12 mouse cellular contexts compared by ENCODE assay signal in genomic region chr13:49212711-49213500, GRCm38 (mm10). TPM values are rescaled to one million over a fixed set of nuclear protein-coding genes. Genes with fewer than 3 reads are reported as not detected.
A peak's percentile ranks its signal among the peaks of the same experiment; 100 is the strongest.
DNase-seq lines count a peak whose midpoint lies in the region; ATAC-seq and TF ChIP-seq lines count a peak whose summit lies in the region.
"Had no signal": no experiment of that assay in that cellular context is flagged by ENCODE, and none has a peak within 500 bp of the region (broad histone marks: within the 10 kb centered on the region; RNA-seq: fewer than 3 reads in every experiment).

No protein-coding gene starts in this region.

- H3K36me3 ChIP-seq in heart, embryonic 10.5 days = peaks cover 1% of the 10 kb centered on the region; the same call in 1 of the 2 replicates
- peaks cover 3% of the 10 kb centered on the region for H3K36me3 ChIP-seq in macrophage (ENCODE audit: inconsistent target)
- no peaks in the 10 kb centered on the region for H3K36me3 ChIP-seq in intestine, embryonic 16.5 days (ENCODE audit: control insufficient read depth, insufficient read depth, low read length)

- no peaks in the 10 kb centered on the region for H3K9me3 ChIP-seq in heart, embryonic 10.5 days
- no peaks in the 10 kb centered on the region for H3K9me3 ChIP-seq in intestine, embryonic 16.5 days (ENCODE audit: control insufficient read depth, low read length)

- no peak overlapping the region for H3K9ac ChIP-seq in intestine, embryonic 16.5 days (ENCODE audit: low read depth, low read length)

- H3K4me3 ChIP-seq in heart, embryonic 10.5 days = no peak overlapping the region
- H3K4me3 ChIP-seq in layer of hippocampus, adult 2 months = no peak overlapping the region; the same call in 1 of the 2 replicates
- H3K4me3 ChIP-seq in macrophage (ENCODE audit: inconsistent target) = peak overlapping the region; percentile 85
- H3K4me3 ChIP-seq in intestine, embryonic 16.5 days (ENCODE audit: low read length) = no peak overlapping the region

- intact Hi-C loops in heart, postnatal 14 days (cut with DNase I) = loop anchor here (10.0 kb wide), 2 partner anchors 162 to 442 kb away; partner anchors contain the start of genes Cenpp and Nol8

- H3K27me3 ChIP-seq in heart, embryonic 10.5 days (ENCODE audit: insufficient read depth, poor library complexity, severe bottlenecking) = peaks cover 16% of the 10 kb centered on the region; the same call in 1 of the 2 replicates
- no peaks in the 10 kb centered on the region for H3K27me3 ChIP-seq in intestine, embryonic 16.5 days (replicated peaks; ENCODE audit: control insufficient read depth, insufficient read depth, low read length)

- 72% methylated on average over 4 of the region's 4 CpGs for WGBS in heart, embryonic 10.5 days
- WGBS in macrophage (ENCODE audit: missing documents) = 85% methylated on average over 4 of the region's 4 CpGs
- WGBS in intestine, embryonic 16.5 days = 90% methylated on average over 4 of the region's 4 CpGs

- H3K4me1 ChIP-seq in heart, embryonic 10.5 days = peaks cover 61% of the 10 kb centered on the region
- peaks cover 28% of the 10 kb centered on the region for H3K4me1 ChIP-seq in intestine, embryonic 16.5 days (ENCODE audit: control insufficient read depth, insufficient read depth, low read length)

- H3K4me2 ChIP-seq in intestine, embryonic 16.5 days (ENCODE audit: low read depth, low read length) = no peak overlapping the region

- no peak for TF ChIP-seq CTCF in layer of hippocampus, adult 2 months (conservative IDR thresholded peaks at IDR 0.05)

- 0 out of 2 replicates have a peak overlapping the region, but pooled peaks have one; percentile 19 for H3K27ac ChIP-seq in heart, embryonic 10.5 days
- H3K27ac ChIP-seq in layer of hippocampus, adult 2 months = peak overlapping the region; percentile 69; the same call in 1 of the 2 replicates
- H3K27ac ChIP-seq in macrophage = peak overlapping the region; percentile 98
- no peak overlapping the region for H3K27ac ChIP-seq in intestine, embryonic 16.5 days (ENCODE audit: low read length)

- ATAC-seq in cerebellum, adult (ENCODE audit: insufficient number of reproducible peaks, low FRiP score, low TSS enrichment) = no peak
- ATAC-seq in intestine, embryonic 16.5 days = no peak

- DNase-seq in cerebellum, adult 8-10 months = peak; percentile 43
- DNase-seq in heart, embryonic 10.5 days (ENCODE audit: low spot score) = no peak
- no peak for DNase-seq in heart, postnatal 14 days
- no peak for DNase-seq in layer of hippocampus, adult 2 months (ENCODE audit: low spot score in 2 of 2)
- no peak for DNase-seq in layer of hippocampus, adult 8-10 months (ENCODE audit: low spot score in 2 of 2)
- DNase-seq: embryo, embryonic 11 days; gastrocnemius, postnatal 36 days; kidney, adult 8-10 months; thymus, postnatal 36 days had no signal

- H3K79me2 ChIP-seq in macrophage (ENCODE audit: inconsistent target) = peaks cover 77% of the 10 kb centered on the region

RNA-seq across cellular contexts. Expression of gene Card19, which starts 2.9 kb away (rescaled TPM):
- polyA plus RNA-seq in heart, embryonic 10.5 days (2016; fragmentation: Nextera tagmentation; extraction: Ambion mirVana) = 52.7 and 64.6 TPM in 2 replicates
- 100 to 1,000 TPM; 131 to 138 TPM for total RNA-seq in heart, postnatal 14 days (2021)
- total RNA-seq in layer of hippocampus, adult 2 months (2021) = 10 to 100 TPM; 14.8 to 15.3 TPM
- 10 to 100 TPM; 12.2 to 22.0 (median 18.0) TPM for total RNA-seq in layer of hippocampus, adult 8-10 months (2022)
- 100 to 1,000 TPM in 16 of 26 experiments, 10 to 100 TPM in 10; 39.0 to 263 (median 106) TPM for total RNA-seq in macrophage (2018; cell fraction: chromatin; rRNA removed)
- 100 to 1,000 TPM in 24 of 26 experiments, 10 to 100 TPM in 2; 89.0 to 237 (median 139) TPM for total RNA-seq in macrophage (2018; cell fraction: cytosol; rRNA removed)
- total RNA-seq in macrophage (2018; cell fraction: nucleus; rRNA removed) = 100 to 1,000 TPM in 13 of 26 experiments, 10 to 100 TPM in 13; 48.7 to 301 (median 97.5) TPM
- 133 to 174 TPM (median 144 TPM) in 3 replicates for polyA plus RNA-seq in macrophage (2018)
- 53.2 and 58.8 TPM in 2 replicates for polyA plus RNA-seq in intestine, embryonic 16.5 days (2015; fragmentation: Nextera tagmentation; extraction: Ambion mirVana)

RNA-seq across cellular contexts. Expression of gene Ninj1, which starts 25.6 kb away (rescaled TPM):
- polyA plus RNA-seq in heart, embryonic 10.5 days (2016; fragmentation: Nextera tagmentation; extraction: Ambion mirVana) = 51.3 and 55.3 TPM in 2 replicates
- total RNA-seq in heart, postnatal 14 days (2021) = 100 to 1,000 TPM in 1 of 2 experiments, 10 to 100 TPM in 1; 99.0 to 112 TPM
- total RNA-seq in layer of hippocampus, adult 2 months (2021) = 10 to 100 TPM; 17.9 to 20.3 TPM
- 10 to 100 TPM; 17.8 to 27.6 (median 21.7) TPM for total RNA-seq in layer of hippocampus, adult 8-10 months (2022)
- 100 to 1,000 TPM in 15 of 26 experiments, 10 to 100 TPM in 11; 30.0 to 203 (median 120) TPM for total RNA-seq in macrophage (2018; cell fraction: chromatin; rRNA removed)
- 100 to 1,000 TPM; 384 to 615 (median 485) TPM for total RNA-seq in macrophage (2018; cell fraction: cytosol; rRNA removed)
- 100 to 1,000 TPM in 25 of 26 experiments, 10 to 100 TPM in 1; 70.1 to 330 (median 238) TPM for total RNA-seq in macrophage (2018; cell fraction: nucleus; rRNA removed)
- 275 to 508 TPM (median 332 TPM) in 3 replicates for polyA plus RNA-seq in macrophage (2018)
- 60.0 and 63.3 TPM in 2 replicates for polyA plus RNA-seq in intestine, embryonic 16.5 days (2015; fragmentation: Nextera tagmentation; extraction: Ambion mirVana)

RNA-seq across cellular contexts. Expression of gene Susd3, which starts 35.6 kb away (rescaled TPM):
- 0.41 and 1.1 TPM in 2 replicates for polyA plus RNA-seq in heart, embryonic 10.5 days (2016; fragmentation: Nextera tagmentation; extraction: Ambion mirVana)
- under 1 TPM; 0.33 to 0.49 TPM for total RNA-seq in heart, postnatal 14 days (2021)
- total RNA-seq in layer of hippocampus, adult 2 months (2021) = 1 to 10 TPM; 1.7 TPM
- 1 to 10 TPM; 2.6 to 5.3 (median 3.8) TPM for total RNA-seq in layer of hippocampus, adult 8-10 months (2022)
- 10 to 100 TPM in 13 of 26 experiments, 1 to 10 TPM in 13; 1.5 to 48.4 (median 10.7) TPM for total RNA-seq in macrophage (2018; cell fraction: chromatin; rRNA removed)
- 10 to 100 TPM; 10.5 to 38.8 (median 20.5) TPM for total RNA-seq in macrophage (2018; cell fraction: cytosol; rRNA removed)
- 10 to 100 TPM in 15 of 26 experiments, 1 to 10 TPM in 11; 3.7 to 42.9 (median 10.8) TPM for total RNA-seq in macrophage (2018; cell fraction: nucleus; rRNA removed)
- polyA plus RNA-seq in macrophage (2018) = 17.9 to 41.2 TPM (median 39.0 TPM) in 3 replicates
- polyA plus RNA-seq in intestine, embryonic 16.5 days (2015; fragmentation: Nextera tagmentation; extraction: Ambion mirVana) = 1.2 and 1.3 TPM in 2 replicates

Comparison
In these comparisons a context has a peak if more than half of its experiments do, and no peak if none do; other contexts are left out.
1. RNA of gene Card19, which starts 2.9 kb away (total RNA-seq): 131 to 138 TPM in heart, postnatal 14 days; 12.2 to 22.0 TPM in layer of hippocampus, adult 8-10 months and 14.8 to 15.3 TPM in layer of hippocampus, adult 2 months; every median in the first group is over 4 times any median in the second.